Mouse (Mus musculus) stomach, postnatal 0 days (tissue): ENCODE measurements around the gene Usp44. TPM values are rescaled to one million over a fixed set of nuclear protein-coding genes. Genes with fewer than 3 reads are reported as not detected.

Experiments
- ATAC-seq: fragments of 200-750 bp; cut with Nextera tagmentation; 2 replicates; pipeline ENCODE4 v1.8.0; 2017; ENCODE audit not compliant: low FRiP score, low TSS enrichment
- DNase-seq: peaks from one replicate; pipeline ENCODE4 v3.0.0-alpha.2; 2016; ENCODE audit warnings: low spot score
- H3K27ac ChIP-seq: fragments of 300-500 bp; sonication (generic); replicated peaks from 2 replicates; pipeline ENCODE4 v1.5.1; 2014; ENCODE audit warnings: mild to moderate bottlenecking, control low read depth
- H3K27me3 ChIP-seq: fragments of 300-500 bp; sonication (generic); 2 replicates; pipeline ENCODE4 v1.6.1; 2014; ENCODE audit warnings: low read length; ENCODE audit not compliant: control insufficient read depth, insufficient read depth
- H3K36me3 ChIP-seq: fragments of 300-500 bp; sonication (generic); 2 replicates; pipeline ENCODE4 v1.6.1; 2014; ENCODE audit warnings: low read length, mixed read lengths; ENCODE audit not compliant: control insufficient read depth, insufficient read depth
- H3K4me1 ChIP-seq: fragments of 300-500 bp; sonication (generic); replicated peaks from 2 replicates; pipeline ENCODE4 v1.6.1; 2014; ENCODE audit warnings: antibody characterized with exemption; ENCODE audit not compliant: control insufficient read depth, insufficient read depth
- H3K4me2 ChIP-seq: fragments of 300-500 bp; sonication (generic); replicated peaks from 2 replicates; pipeline ENCODE4 v1.6.1; 2014; ENCODE audit warnings: low read depth, mild to moderate bottlenecking, control low read depth, moderate library complexity
- H3K4me3 ChIP-seq: fragments of 300-500 bp; sonication (generic); 2 replicates; pipeline ENCODE4 v1.5.1; 2014; ENCODE audit warnings: low read depth, low read length, control low read depth
- H3K9ac ChIP-seq: fragments of 300-500 bp; sonication (generic); 2 replicates; pipeline ENCODE4 v1.6.1; 2014; ENCODE audit warnings: mild to moderate bottlenecking, low read length, control low read depth, mixed read lengths
- H3K9me3 ChIP-seq: fragments of 300-500 bp; sonication (generic); 2 replicates; pipeline ENCODE4 v1.6.1; 2016; ENCODE audit warnings: low read length; ENCODE audit not compliant: control insufficient read depth
- CTCF ChIP-seq: IDR thresholded peaks from 2 replicates; pipeline ENCODE4 v1.5.1; 2016; ENCODE audit warnings: antibody characterized with exemption, low read depth, mild to moderate bottlenecking, moderate library complexity
- EP300 ChIP-seq: optimal IDR thresholded peaks from 2 replicates; pipeline ENCODE3; 2016; ENCODE audit warnings: antibody characterized with exemption
- WGBS: fragments of 180-500 bp; shearing (Covaris S2); extraction: QIAGEN DNeasy Blood & Tissue Kit; methylation state at CpG from one replicate; pipeline ENCODE4 v1.1.7; 2014; 5-methylcytosine and 5-hydroxymethylcytosine counted together
- polyA plus RNA-seq: library from polyadenylated mRNA; unstranded; fragments of >200 nt; fragmentation: Nextera tagmentation; extraction: Ambion mirVana; gene quantifications from 2 replicates; pipeline ENCODE4 v1.2.1, GENCODE M21; 2015

The Usp44 gene
- polyA plus RNA-seq = not detected in 2 replicates

GRCm38 (mm10) chr10:93830931-93831729 is at the start of gene Usp44:
Gene Usp44 (plus strand): TSS chr10:93831555.
- WGBS = 21% methylated on average over 22 of the region's 22 CpGs
- H3K9ac ChIP-seq = no peak within 1 kb of the TSS
- no peak for ATAC-seq
- no peaks in the 10 kb centered on the region for H3K36me3 ChIP-seq
- peak within 1 kb of the TSS; percentile 35 for H3K4me2 ChIP-seq
- no peaks in the 10 kb centered on the region for H3K9me3 ChIP-seq
- TF ChIP-seq EP300 (no peak), CTCF (no peak)
- H3K4me3 ChIP-seq = peak within 1 kb of the TSS; percentile 8
- no peak for DNase-seq
- no peak within 1 kb of the TSS for H3K27ac ChIP-seq
- peaks cover 4% of the 10 kb centered on the region; the same call in 1 of the 2 replicates for H3K4me1 ChIP-seq
- peaks cover 16% of the 10 kb centered on the region; the same call in 1 of the 2 replicates for H3K27me3 ChIP-seq

GRCm38 (mm10) chr10:93783216-93784013 is 47.9 kb upstream of the Usp44 start:
- TF ChIP-seq EP300 = no peak
- no peak for TF ChIP-seq CTCF
- WGBS = 54% methylated on average over 15 of the region's 15 CpGs
- no peak for ATAC-seq
- Histone ChIP-seq H3K4me1 (no peaks in the 10 kb centered on the region), H3K9ac (no peak overlapping the region), H3K4me2 (no peak overlapping the region), H3K36me3 (no peaks in the 10 kb centered on the region), H3K27me3 (no peaks in the 10 kb centered on the region), H3K4me3 (no peak overlapping the region), H3K9me3 (no peaks in the 10 kb centered on the region), H3K27ac (no peak overlapping the region)
- peak; percentile 17 for DNase-seq

- TF ChIP-seq CTCF (no peak), EP300 (no peak)
- Histone ChIP-seq H3K27me3 (no peaks in the 10 kb centered on the region), H3K36me3 (no peaks in the 10 kb centered on the region), H3K4me2 (no peak overlapping the region), H3K9me3 (no peaks in the 10 kb centered on the region), H3K4me1 (no peaks in the 10 kb centered on the region), H3K27ac (no peak overlapping the region), H3K4me3 (no peak overlapping the region), H3K9ac (no peak overlapping the region)
- ATAC-seq (no peak), DNase-seq (no peak)
- WGBS = 63% methylated on average over 8 of the region's 8 CpGs
Measured at GRCm38 (mm10) chr10:93799711-93800362, 31.5 kb upstream of the Usp44 start.

- Histone ChIP-seq H3K4me1 (no peaks in the 10 kb centered on the region), H3K27me3 (no peaks in the 10 kb centered on the region), H3K4me3 (no peak overlapping the region), H3K27ac (no peak overlapping the region), H3K4me2 (no peak overlapping the region), H3K9ac (no peak overlapping the region), H3K9me3 (no peaks in the 10 kb centered on the region), H3K36me3 (no peaks in the 10 kb centered on the region)
- TF ChIP-seq EP300 (no peak), CTCF (no peak)
- WGBS = 64% methylated on average over 4 of the region's 4 CpGs
- ATAC-seq (no peak), DNase-seq (no peak)
Measured at GRCm38 (mm10) chr10:93800363-93800722, 31.0 kb upstream of the Usp44 start.

GRCm38 (mm10) chr10:93800895-93801294 is 30.5 kb upstream of the Usp44 start:
- Histone ChIP-seq H3K9ac (no peak overlapping the region), H3K4me3 (no peak overlapping the region), H3K9me3 (no peaks in the 10 kb centered on the region), H3K4me2 (no peak overlapping the region), H3K36me3 (no peaks in the 10 kb centered on the region), H3K4me1 (no peaks in the 10 kb centered on the region), H3K27me3 (no peaks in the 10 kb centered on the region), H3K27ac (no peak overlapping the region)
- WGBS = 85% methylated on average over 5 of the region's 5 CpGs
- no peak for DNase-seq
- no peak for TF ChIP-seq EP300
- no peak for TF ChIP-seq CTCF
- no peak for ATAC-seq
